Mouse (Mus musculus) retina, adult 2 months (tissue): ENCODE measurements around the gene Baz1a.
"Not testable (repeated sequence)": the region's sequence is repeated elsewhere in the genome, so short reads cannot be mapped to it uniquely, and the experiment has no call there.

ENCODE experiments used
- DNase-seq: peaks from one replicate; pipeline ENCODE4 v3.0.0-alpha.2; 2012; ENCODE audit warnings: low read depth, low spot score

Gene Baz1a

DNA sequence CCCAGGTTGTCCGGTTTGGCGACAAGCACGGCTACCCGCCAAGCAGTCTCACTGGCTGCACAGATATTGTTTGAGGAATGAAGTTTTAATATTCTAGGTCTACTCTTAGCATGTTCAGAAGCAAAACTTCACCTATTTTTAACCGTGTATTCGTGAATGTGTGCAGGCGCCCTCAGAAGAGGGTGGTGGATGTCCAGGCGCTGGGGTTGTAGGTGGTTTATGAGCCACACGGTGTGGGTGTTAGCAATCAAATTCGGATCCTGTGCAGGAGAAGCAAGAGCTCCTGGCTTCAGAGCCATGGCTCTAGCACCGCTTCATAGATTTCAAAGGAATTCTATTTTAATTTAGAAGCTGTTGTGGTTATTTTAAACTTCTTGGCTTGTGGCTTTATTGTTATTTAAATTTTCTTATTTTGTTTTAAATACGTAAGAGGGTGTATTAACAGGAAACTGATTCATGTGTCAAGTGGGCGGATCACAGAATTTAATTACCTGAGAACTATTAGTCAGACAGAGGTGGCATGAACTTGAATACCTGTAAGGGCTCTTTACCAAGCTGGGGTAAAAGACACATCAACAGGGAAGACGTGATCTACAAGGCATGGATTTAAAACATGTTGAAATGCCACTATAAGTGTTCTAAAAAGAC, 6.7 kb downstream of the Baz1a start:
- no peak for DNase-seq

DNA sequence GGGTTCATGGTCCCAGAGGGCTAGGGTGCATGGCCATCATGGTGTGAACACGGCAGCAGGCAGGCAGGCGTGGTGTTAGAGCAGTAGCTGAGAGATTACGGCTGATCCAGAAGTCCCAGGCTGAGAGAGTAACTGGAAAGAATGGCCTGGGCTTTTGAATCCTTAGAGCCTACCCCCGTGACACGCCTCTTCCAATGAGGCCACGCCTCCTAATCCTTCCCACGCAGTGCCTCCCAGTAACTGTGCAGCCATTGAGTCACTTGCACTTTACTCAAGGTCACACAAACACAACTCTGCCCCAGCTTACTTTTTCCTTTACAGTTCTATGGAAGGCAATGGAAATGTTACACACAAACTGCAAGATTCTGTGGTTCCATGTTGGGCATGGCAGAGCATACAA, 8.1 kb downstream of the Baz1a start:
- DNase-seq = no peak

DNA sequence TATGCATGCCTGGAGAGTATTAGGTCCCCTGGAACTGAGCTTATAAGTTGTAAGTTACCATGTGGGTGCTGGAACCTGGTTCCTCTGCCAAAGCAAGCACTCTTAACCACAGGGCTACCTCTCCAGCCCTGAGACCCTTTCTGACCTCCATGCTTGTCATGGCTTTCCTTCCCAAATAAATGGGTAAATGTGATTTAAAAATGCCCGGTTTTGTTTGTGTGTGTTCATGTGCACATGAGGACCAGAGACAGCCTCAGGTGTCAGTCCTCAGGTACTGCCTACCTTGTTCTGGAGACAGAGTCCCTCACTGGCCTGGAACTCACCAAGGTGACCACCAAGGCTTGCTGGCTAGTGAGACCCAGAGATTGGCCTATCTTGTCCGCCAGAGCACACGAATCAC, 9.8 kb downstream of the Baz1a start:
- DNase-seq = no peak

DNA sequence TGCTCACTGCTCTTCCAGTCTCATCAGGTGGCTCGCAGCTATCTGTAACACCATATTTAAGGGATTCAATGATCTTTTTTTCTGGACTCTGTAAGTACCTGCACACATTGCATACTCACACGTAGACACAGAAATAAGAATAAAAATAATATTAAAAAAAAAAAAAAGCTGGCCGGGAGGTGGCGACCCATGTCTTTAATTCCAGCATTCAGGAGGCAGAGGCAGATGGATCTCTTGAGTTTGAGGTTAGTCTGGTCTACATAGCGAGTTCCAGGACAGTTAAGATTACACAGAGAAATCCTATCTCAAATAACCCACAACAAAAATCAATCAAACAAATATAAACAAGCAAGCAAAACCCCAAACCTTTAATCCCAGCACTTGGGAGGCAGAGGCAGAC, 10.3 kb downstream of the Baz1a start:
- no peak for DNase-seq

DNA sequence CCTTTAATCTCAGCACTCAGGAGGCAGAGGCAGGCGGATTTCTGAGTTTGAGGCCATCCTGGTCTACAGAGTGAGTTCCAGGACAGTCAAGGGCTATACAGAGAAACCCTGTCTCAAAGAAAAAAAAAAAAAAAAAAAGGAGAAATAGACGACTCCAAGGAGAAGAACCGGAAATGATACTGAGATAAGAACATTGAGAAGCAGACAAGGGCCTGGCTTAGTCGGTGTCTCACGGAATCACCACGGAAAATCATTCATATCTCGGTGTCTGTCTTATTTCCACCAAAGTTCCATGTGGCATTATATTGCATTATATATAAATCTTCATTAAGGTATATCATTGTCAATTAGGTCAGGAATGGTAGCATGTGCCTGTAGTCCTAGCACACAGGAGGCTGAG, 11.6 kb downstream of the Baz1a start:
- DNase-seq = not testable (repeated sequence)

DNA sequence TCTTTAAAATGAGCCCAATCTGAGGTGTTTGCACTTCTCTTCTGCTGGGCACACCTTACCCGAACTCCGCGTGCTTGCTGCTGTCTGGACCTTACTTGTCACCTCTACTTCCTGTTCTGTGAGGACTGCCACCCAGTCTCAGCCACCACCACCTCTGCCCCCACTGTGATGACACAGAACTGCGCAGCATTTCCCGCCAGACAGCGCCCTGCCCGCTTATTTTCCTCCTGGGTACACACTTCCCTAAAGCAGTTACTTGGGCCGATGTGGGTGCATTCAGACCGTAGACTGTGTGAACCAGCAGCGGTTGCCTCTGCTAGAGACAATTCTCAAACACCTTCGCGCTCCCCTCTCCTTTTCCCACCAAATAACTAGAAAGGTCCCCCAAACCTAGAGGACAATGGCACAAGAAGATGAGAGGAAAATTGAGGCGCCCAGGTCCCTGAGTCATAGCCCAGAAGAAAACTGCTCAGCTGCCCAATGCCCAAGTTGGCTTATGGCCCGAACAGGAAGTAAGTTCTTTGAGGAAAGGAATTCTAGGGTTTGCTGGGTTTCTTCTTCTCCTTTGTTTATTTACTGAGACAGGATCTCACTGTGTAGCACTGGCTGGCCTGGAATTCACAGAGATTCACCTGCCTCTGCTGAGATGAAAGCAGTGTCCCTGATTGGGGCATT, 15.0 kb downstream of the Baz1a start:
- no peak for DNase-seq

DNA sequence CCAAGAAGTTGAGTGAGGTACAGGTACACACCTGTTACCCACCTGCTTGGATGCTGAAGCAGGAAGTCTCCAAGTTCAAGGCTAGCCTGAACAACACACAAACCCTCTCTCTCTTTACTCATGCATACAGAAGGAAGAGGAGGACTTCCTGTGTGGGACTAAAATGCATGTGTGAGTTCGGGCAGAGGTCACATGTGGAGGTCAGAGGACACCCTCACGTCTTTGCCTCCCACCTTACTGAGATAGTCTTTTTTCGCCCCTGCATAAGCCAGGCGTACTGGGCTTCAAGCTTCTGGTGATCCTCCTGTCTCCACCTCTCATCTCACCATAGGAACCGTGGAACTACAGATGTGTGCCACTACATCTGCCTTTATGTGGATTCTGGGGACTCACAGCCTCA, 15.7 kb downstream of the Baz1a start:
- DNase-seq = no peak

DNA sequence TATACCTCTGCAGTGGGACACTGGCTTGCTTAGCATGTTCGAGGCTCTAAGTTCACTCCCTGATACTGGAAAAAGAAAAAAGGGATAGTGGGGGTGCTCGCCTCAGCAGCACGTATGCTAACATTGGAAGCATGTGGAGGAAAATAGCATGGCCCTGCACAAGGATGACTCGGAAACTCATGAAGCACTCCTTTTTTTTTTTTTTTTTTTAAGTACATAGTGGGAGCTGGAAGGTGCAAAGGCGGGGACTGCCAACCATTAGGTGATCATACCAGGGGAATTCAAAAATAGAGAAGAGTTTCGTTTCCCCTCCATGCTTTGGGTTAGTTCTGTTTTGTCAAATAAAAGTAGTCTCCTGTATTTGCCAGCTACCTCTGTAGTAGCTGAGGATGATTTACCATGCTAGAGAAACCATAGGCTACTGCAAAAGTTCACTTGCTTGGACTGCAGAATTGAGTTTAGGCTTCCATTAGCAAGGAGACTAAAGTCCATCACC, 17.1 kb downstream of the Baz1a start:
- DNase-seq = no peak

DNA sequence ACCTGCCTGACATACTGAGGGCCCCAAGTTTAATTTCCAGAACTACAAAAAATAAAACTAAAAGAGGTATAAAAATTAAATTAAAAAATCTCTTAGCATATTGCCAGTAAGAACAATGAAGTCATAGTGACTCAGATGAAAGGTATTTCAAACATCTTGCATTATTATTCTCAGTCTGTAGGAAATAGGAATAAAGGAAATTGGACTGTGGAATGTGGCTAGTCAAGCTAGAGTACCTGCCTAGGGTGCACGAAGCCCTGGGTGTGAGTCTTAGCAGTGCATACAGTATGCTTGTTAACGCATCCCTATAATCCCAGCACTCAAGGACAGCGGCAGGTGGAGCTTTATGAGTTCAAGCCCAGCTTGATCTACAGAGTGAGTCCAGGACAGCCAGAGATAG, 18.2 kb downstream of the Baz1a start:
- no peak for DNase-seq

DNA sequence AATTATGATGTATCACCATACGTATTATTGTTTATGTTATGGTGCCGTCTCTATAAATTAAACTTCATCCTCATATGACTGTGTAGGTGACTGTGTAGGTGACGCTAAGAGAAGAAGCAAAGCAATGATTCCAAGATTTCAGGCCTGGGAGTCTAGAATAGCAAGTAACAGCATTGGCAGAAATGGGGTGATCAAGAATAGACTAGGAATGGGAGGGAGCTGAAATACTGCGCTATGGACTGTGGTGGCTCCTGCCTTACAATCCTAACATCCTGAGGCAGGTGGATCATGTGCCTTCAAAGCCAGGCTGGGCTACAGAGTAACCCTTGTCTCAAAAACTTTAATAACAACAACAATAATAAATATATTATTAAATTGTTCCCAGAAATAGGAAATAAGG, 19.7 kb downstream of the Baz1a start:
- DNase-seq = no peak

DNA sequence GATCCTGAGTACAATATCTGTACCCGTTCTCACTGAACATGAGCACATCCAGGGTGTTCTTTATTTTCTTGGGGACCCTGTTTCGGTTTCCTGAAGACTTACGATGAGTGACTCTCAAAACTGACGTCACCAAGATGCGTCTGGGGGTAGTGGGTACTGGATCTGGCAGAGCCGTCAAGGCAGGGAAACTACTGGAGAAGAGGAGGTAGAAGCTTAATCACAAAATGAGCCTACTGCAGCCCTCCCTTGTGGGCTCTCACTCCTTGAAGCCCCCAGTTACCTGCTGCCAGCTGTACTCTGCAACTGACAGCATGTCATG, 20.1 kb downstream of the Baz1a start:
- DNase-seq = no peak

DNA sequence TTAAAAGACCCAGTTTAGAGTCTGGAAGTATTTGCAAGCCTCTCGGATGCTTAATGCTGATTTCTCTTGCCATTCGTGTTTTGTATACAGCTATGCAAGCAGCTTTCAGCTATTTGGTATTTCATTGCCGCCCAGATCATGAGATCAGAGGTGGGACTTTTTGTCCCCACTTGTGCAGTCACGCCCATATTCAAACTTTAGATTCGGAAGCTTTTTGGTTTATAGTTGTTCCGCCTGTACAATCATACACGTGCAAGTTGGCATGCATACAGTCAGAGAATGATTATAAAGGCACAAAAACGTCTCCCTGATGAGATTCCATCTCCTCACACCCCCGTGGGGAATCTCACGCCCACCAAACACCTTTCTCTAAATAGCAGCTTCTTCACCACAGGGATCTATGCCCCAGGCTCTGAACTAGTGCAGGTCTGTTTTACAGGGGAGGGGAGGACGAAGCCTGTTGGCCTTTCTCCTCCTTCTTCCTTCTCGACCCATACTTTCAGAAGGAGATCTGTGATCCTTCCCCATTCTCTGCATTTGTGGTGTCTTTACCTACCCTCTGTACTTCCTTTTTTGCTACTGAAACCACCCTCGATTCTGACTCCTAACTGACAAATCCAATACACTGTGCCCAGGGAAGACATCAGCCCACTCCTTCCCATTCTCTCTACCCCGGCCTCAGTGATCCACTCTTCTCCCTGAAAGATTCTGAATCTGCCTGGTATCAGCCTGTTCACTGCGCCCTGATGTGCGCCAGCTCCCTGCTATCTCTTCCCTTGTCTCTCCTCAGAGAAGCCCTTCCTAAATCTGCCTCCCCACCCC, 20.7 kb downstream of the Baz1a start:
- DNase-seq = no peak

DNA sequence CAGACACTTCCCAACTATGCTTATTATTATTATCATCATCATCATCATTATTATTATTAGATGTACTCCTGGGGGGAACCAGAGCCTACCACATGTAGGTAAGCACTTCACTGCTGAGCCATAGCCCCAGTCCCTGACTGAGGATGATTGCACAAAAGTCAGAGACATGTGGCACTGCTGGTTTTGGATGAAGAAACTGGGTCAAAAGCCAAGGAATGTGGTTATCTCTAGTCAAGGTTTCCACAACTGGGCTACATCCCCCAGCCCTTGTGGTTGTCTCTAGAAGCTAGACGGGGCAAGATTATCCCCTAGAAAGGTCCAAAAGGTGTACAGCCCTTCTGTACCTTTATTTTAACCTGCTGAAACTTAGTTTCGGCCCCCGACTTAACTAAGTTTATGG, 21.3 kb downstream of the Baz1a start:
- DNase-seq = no peak

DNA sequence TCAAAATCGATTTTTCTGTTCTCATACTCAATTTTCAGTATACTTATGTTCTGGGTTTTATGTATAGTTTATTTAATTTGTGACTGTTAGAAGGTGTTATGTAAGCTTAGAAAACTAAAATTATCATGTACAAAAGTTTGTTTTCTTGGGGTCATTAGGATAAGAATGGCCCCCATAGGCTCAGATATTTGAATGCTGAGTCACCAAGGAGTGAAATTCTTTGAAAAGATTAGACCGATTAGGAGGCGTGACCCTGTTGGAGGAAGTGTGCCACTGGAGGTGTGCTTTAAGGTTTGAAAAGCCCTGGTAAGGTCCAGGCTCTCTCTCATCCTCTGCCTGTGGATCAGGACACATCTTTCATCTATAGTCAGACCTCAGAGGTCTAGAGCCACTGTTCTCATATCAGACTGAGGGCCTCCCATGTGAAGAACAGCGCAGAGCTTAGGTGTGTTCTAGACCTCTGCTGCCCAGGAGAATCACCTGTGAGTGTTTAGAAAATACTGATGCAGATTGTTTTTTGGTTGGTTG, 25.8 kb downstream of the Baz1a start:
- no peak for DNase-seq

DNA sequence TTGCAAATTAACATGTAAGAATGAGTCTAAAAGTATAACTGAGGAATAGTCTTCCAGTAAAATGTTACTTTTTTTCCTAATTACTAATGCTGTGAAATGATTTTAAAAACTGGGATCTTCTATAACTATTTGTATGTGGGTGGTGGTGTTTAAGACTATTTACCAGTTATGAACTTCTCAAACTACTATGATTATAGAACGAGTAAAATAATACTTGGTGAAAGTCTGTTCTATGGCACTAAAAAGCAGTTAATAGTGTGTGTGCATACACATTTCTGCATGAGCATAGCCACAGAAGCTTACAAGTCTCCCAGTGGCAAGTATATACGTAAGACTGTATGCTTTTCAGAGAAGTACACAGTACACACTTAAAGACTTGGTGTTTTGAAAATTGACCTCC, 27.0 kb downstream of the Baz1a start:
- DNase-seq = no peak

DNA sequence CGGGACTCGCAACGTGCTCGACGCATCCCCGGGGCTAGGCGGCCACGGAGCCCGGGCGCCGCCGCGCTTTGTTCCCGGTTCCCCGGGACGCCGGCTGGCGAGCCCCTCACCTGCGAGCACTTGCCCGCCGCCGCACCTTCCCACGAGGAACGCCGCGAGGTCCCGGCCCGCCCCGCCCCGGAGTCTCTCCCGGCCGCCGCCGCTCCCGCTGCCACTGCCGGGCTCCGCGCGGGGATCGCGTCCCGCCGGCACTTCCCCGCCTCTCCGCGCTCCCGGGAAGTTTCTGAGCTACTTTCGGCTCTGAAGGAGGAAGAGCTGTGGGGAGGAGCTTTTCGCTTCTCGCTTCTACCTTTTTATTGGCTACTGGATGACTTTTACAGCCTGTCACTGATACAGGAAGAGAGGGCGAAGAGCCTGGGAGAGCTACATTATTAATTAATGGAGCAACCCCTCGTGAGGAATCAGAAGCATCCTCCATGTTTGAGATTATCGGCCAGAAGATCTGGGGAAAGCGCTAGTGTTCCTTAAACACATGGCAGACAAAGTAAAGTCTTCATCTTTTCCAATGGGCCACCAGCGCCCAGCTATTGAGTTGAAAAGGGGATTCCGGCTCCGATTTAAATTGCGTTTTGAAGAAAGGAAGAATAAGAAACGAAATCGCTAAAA, 28.0 kb downstream of the Baz1a start, which contains the start of gene Gm20403:
Gene Gm20403, minus strand, starts transcription at position 478 of the 666 bp plus-strand sequence.
- no peak for DNase-seq

DNA sequence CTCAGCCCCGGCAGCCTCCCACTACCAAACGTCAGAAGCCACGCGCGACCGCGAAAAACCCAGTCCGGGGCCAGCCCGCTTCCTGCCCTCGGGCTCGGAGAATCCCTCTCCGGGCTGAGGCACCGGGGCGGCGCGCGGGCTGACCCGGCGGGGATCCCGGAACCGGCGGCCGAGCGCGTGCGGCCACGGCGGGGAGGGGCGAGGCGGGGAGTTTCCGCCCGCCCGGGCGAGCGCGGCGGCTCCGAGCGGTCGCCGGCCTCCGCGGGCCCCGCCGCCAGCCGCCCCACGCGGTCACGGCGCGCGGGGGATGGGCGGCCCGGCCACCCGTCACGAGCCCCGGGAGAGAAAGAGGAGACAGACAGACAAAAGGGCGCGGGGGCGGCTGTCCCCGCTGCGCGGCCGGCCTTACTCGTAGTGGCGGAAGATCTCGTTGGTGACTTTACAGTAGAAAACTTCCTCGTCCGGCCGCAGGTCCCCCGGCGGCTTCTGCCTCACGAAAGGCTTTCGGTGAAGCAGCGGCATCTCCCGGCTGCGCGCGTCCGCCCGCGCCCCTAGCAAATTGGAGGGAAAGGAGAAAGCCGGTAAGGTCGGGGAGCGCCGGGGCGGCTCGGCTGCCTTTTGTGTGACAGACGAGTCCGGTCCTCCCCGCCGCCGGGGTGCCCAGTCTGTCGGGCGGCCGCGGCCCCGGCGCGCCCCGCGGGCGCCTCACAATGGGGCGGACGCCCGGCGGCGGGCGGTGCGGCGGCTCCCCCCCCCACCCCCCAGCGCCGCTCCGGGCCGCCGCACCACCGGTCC, 28.7 kb downstream of the Baz1a start:
- no peak for DNase-seq

DNA sequence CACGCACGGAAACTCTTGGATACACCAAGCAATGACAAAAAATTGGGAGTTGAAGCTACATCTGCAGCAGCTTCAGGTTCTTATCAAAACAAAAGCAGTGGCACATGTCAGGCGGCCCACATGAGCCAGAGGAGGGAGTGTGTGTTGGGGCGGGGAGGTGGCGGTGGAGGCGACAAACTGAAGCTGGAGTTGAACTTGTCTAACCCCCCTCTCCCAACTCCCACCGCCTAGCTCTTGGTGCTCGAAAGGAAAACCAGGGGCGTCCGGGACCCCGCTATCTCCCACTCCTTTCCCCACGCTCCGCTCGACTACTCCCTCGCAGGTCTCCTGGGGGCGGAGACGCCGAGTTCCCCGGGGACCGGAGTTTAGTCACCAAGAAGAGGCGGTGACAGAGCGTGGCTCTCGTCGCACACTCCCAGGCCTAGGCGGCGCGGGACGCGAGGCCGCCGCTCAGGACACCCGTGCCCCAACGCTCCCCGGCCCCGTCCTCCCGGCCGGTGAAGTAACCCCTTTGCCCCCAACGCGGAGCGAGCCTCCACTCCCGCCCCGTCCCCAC, 29.4 kb downstream of the Baz1a start:
- no peak for DNase-seq

DNA sequence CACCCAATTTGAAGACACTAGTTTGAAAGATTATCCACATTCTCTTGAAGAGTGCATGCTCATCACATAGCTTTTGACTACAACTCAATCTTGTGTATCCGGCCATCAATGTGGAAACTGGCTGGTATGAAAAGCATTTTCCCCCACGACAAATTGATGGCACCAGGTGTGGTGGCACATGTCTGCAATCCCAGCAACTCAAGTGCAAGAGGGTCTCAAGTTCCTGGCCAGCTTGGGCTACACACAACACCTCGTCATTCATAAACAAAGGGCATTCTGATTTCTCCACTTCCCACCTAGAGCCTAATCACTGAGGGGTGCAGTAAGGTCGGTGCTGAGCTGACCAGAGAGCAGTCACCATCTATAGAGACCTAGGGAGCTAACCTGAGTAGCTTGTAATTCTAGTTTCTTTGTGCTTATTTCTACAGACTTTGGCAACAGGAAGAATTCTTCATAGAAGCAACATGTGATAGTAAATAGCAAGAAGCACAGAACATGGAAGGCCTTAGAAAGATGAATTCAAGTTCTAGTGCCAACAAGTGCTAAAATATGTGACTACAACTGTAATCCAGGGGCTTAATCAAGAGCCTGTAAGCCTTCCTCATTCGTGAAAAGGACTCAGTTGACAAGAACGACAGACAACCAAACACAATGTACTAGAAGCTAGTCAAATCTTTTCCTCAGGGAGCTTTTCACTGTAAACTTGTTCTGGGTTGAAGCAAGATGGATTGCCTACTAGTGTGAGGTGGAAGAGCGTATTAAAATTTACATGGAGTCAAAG, 31.0 kb downstream of the Baz1a start:
- no peak for DNase-seq

DNA sequence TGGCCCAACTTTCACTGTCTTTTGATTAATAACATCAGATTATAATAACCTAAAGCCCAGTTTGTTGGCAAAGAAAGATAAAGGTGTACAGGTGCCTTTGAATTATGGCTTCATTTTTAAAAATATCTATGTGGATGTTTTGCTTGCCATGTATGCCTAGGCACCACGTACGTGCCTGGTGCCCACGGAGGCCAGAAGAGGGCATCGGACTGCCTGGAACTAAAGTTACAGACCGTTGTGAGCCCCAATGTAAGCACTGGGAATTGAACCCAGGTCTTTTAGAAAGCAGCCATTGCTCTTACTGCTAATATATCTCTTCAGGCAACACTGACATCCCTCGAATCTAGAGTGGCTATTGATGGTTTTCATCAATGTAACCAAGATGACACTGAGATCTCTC, 32.2 kb downstream of the Baz1a start:
- DNase-seq = no peak
